Mouse (Mus musculus): ENCODE measurements around the gene Wdr41. TPM values are rescaled to one million over a fixed set of nuclear protein-coding genes. Genes with fewer than 3 reads are reported as not detected.

Gene Wdr41
- polyA plus RNA-seq, 1 experiment from 2014 or later: 27.4 TPM

- H3K4me1 ChIP-seq (replicated peaks; ENCODE audit: control insufficient read depth, insufficient read depth, low read length): peaks cover 13% of the 10 kb centered on the region
- H3K9ac ChIP-seq (replicated peaks; ENCODE audit: low read depth, low read length): no peak overlapping the region
- H3K36me3 ChIP-seq (ENCODE audit: control insufficient read depth, insufficient read depth): no peaks in the 10 kb centered on the region; the same call in 1 of the 2 replicates
- no peak overlapping the region for H3K27ac ChIP-seq (ENCODE audit: low read length)
- no peak overlapping the region for H3K4me3 ChIP-seq (replicated peaks; ENCODE audit: low read length)
- 33% methylated on average over 7 of the region's 7 CpGs for WGBS
- no peaks in the 10 kb centered on the region for H3K27me3 ChIP-seq (replicated peaks; ENCODE audit: control insufficient read depth, insufficient read depth, low read length)
- H3K4me2 ChIP-seq (ENCODE audit: low read length): no peak overlapping the region
- H3K9me3 ChIP-seq (ENCODE audit: control insufficient read depth, low read length): no peaks in the 10 kb centered on the region
- ATAC-seq: no peak
Observed at GRCm38 (mm10) chr13:94979081-94979480, 2.9 kb downstream of the Wdr41 start.

- no peak overlapping the region for H3K4me3 ChIP-seq (replicated peaks; ENCODE audit: low read length)
- H3K9ac ChIP-seq (replicated peaks; ENCODE audit: low read depth, low read length): no peak overlapping the region
- ATAC-seq: no peak
- no peaks in the 10 kb centered on the region for H3K36me3 ChIP-seq (ENCODE audit: control insufficient read depth, insufficient read depth)
- 69% methylated on average over 5 of the region's 5 CpGs for WGBS
- no peak overlapping the region for H3K27ac ChIP-seq (ENCODE audit: low read length)
- no peaks in the 10 kb centered on the region for H3K27me3 ChIP-seq (replicated peaks; ENCODE audit: control insufficient read depth, insufficient read depth, low read length)
- no peaks in the 10 kb centered on the region for H3K9me3 ChIP-seq (ENCODE audit: control insufficient read depth, low read length)
- no peaks in the 10 kb centered on the region for H3K4me1 ChIP-seq (replicated peaks; ENCODE audit: control insufficient read depth, insufficient read depth, low read length)
- no peak overlapping the region for H3K4me2 ChIP-seq (ENCODE audit: low read length)
Observed at GRCm38 (mm10) chr13:94990516-94990915, 14.4 kb downstream of the Wdr41 start.

- Histone ChIP-seq H3K27ac (ENCODE audit: low read length) (no peak overlapping the region), H3K9me3 (ENCODE audit: control insufficient read depth, low read length) (no peaks in the 10 kb centered on the region), H3K27me3 (replicated peaks; ENCODE audit: control insufficient read depth, insufficient read depth, low read length) (no peaks in the 10 kb centered on the region), H3K4me3 (replicated peaks; ENCODE audit: low read length) (no peak overlapping the region), H3K4me1 (replicated peaks; ENCODE audit: control insufficient read depth, insufficient read depth, low read length) (no peaks in the 10 kb centered on the region), H3K4me2 (ENCODE audit: low read length) (no peak overlapping the region), H3K36me3 (ENCODE audit: control insufficient read depth, insufficient read depth) (no peaks in the 10 kb centered on the region), H3K9ac (replicated peaks; ENCODE audit: low read depth, low read length) (no peak overlapping the region)
- ATAC-seq: no peak
- WGBS: 80% methylated on average over 8 of the region's 8 CpGs
Observed at GRCm38 (mm10) chr13:95007281-95007680, 31.1 kb downstream of the Wdr41 start.

- WGBS: 93% methylated on average over 7 of the region's 7 CpGs
Observed at GRCm38 (mm10) chr13:95009261-95009660, 33.1 kb downstream of the Wdr41 start.

GRCm38 (mm10) chr13:95011546-95012257, 35.6 kb downstream of the Wdr41 start:
- Histone ChIP-seq H3K36me3 (ENCODE audit: control insufficient read depth, insufficient read depth) (no peaks in the 10 kb centered on the region), H3K9ac (replicated peaks; ENCODE audit: low read depth, low read length) (no peak overlapping the region), H3K4me1 (replicated peaks; ENCODE audit: control insufficient read depth, insufficient read depth, low read length) (no peaks in the 10 kb centered on the region; the same call in 1 of the 2 replicates), H3K9me3 (ENCODE audit: control insufficient read depth, low read length) (no peaks in the 10 kb centered on the region), H3K4me2 (ENCODE audit: low read length) (no peak overlapping the region), H3K4me3 (replicated peaks; ENCODE audit: low read length) (no peak overlapping the region), H3K27me3 (replicated peaks; ENCODE audit: control insufficient read depth, insufficient read depth, low read length) (no peaks in the 10 kb centered on the region), H3K27ac (ENCODE audit: low read length) (no peak overlapping the region)
- 83% methylated on average over 7 of the region's 7 CpGs for WGBS
- no peak for ATAC-seq

More at GRCm38 (mm10) chr13:95009261-95009660, 33.1 kb downstream of the Wdr41 start:
- Histone ChIP-seq H3K4me2 (ENCODE audit: low read length) (no peak overlapping the region), H3K4me3 (replicated peaks; ENCODE audit: low read length) (no peak overlapping the region), H3K36me3 (ENCODE audit: control insufficient read depth, insufficient read depth) (no peaks in the 10 kb centered on the region), H3K4me1 (replicated peaks; ENCODE audit: control insufficient read depth, insufficient read depth, low read length) (no peaks in the 10 kb centered on the region), H3K9me3 (ENCODE audit: control insufficient read depth, low read length) (no peaks in the 10 kb centered on the region), H3K27me3 (replicated peaks; ENCODE audit: control insufficient read depth, insufficient read depth, low read length) (no peaks in the 10 kb centered on the region), H3K9ac (replicated peaks; ENCODE audit: low read depth, low read length) (no peak overlapping the region), H3K27ac (ENCODE audit: low read length) (no peak overlapping the region)
- no peak for ATAC-seq

- Histone ChIP-seq H3K4me1 (replicated peaks; ENCODE audit: control insufficient read depth, insufficient read depth, low read length) (peaks cover 6% of the 10 kb centered on the region), H3K9me3 (ENCODE audit: control insufficient read depth, low read length) (no peaks in the 10 kb centered on the region), H3K4me3 (replicated peaks; ENCODE audit: low read length) (no peak overlapping the region), H3K4me2 (ENCODE audit: low read length) (no peak overlapping the region), H3K36me3 (ENCODE audit: control insufficient read depth, insufficient read depth) (peaks cover 2% of the 10 kb centered on the region; the same call in 1 of the 2 replicates), H3K27me3 (replicated peaks; ENCODE audit: control insufficient read depth, insufficient read depth, low read length) (no peaks in the 10 kb centered on the region), H3K9ac (replicated peaks; ENCODE audit: low read depth, low read length) (no peak overlapping the region; the same call in 1 of the 2 replicates), H3K27ac (ENCODE audit: low read length) (no peak overlapping the region)
- ATAC-seq: no peak
- WGBS: 92% methylated on average over 6 of the region's 6 CpGs
Observed at GRCm38 (mm10) chr13:95017278-95017677, 41.1 kb downstream of the Wdr41 start.

GRCm38 (mm10) chr13:95017916-95018315, 41.8 kb downstream of the Wdr41 start:
- H3K27me3 ChIP-seq (replicated peaks; ENCODE audit: control insufficient read depth, insufficient read depth, low read length): no peaks in the 10 kb centered on the region
- peaks cover 6% of the 10 kb centered on the region for H3K4me1 ChIP-seq (replicated peaks; ENCODE audit: control insufficient read depth, insufficient read depth, low read length)
- H3K4me3 ChIP-seq (replicated peaks; ENCODE audit: low read length): no peak overlapping the region
- peaks cover 2% of the 10 kb centered on the region; the same call in 1 of the 2 replicates for H3K36me3 ChIP-seq (ENCODE audit: control insufficient read depth, insufficient read depth)
- ATAC-seq: peak; percentile 76
- 3% methylated on average over 9 of the region's 9 CpGs for WGBS
- no peaks in the 10 kb centered on the region for H3K9me3 ChIP-seq (ENCODE audit: control insufficient read depth, low read length)
- no peak overlapping the region for H3K4me2 ChIP-seq (ENCODE audit: low read length)
- H3K9ac ChIP-seq (replicated peaks; ENCODE audit: low read depth, low read length): no peak overlapping the region
- H3K27ac ChIP-seq (ENCODE audit: low read length): peak overlapping the region; percentile 6; the same call in 1 of the 2 replicates

- Histone ChIP-seq H3K27me3 (replicated peaks; ENCODE audit: control insufficient read depth, insufficient read depth, low read length) (no peaks in the 10 kb centered on the region), H3K4me3 (replicated peaks; ENCODE audit: low read length) (no peak overlapping the region), H3K9me3 (ENCODE audit: control insufficient read depth, low read length) (no peaks in the 10 kb centered on the region), H3K9ac (replicated peaks; ENCODE audit: low read depth, low read length) (no peak overlapping the region), H3K4me1 (replicated peaks; ENCODE audit: control insufficient read depth, insufficient read depth, low read length) (peaks cover 6% of the 10 kb centered on the region), H3K4me2 (ENCODE audit: low read length) (no peak overlapping the region), H3K36me3 (ENCODE audit: control insufficient read depth, insufficient read depth) (peaks cover 2% of the 10 kb centered on the region; the same call in 1 of the 2 replicates), H3K27ac (ENCODE audit: low read length) (no peak overlapping the region)
- 87% methylated on average over 6 of the region's 6 CpGs for WGBS
- no peak for ATAC-seq
Observed at GRCm38 (mm10) chr13:95019345-95019744, 43.2 kb downstream of the Wdr41 start.

- 84% methylated on average over 6 of the region's 6 CpGs for WGBS
- no peak for ATAC-seq
- no peak overlapping the region for H3K9ac ChIP-seq (replicated peaks; ENCODE audit: low read depth, low read length)
- no peaks in the 10 kb centered on the region for H3K9me3 ChIP-seq (ENCODE audit: control insufficient read depth, low read length)
- peaks cover 6% of the 10 kb centered on the region for H3K4me1 ChIP-seq (replicated peaks; ENCODE audit: control insufficient read depth, insufficient read depth, low read length)
- no peak overlapping the region for H3K27ac ChIP-seq (ENCODE audit: low read length)
- H3K4me2 ChIP-seq (ENCODE audit: low read length): no peak overlapping the region
- no peaks in the 10 kb centered on the region for H3K27me3 ChIP-seq (replicated peaks; ENCODE audit: control insufficient read depth, insufficient read depth, low read length)
- no peak overlapping the region for H3K4me3 ChIP-seq (replicated peaks; ENCODE audit: low read length)
- peaks cover 2% of the 10 kb centered on the region; the same call in 1 of the 2 replicates for H3K36me3 ChIP-seq (ENCODE audit: control insufficient read depth, insufficient read depth)
Observed at GRCm38 (mm10) chr13:95020216-95020615, 44.1 kb downstream of the Wdr41 start.
